Mouse (Mus musculus): Measurements from ENCODE around the gene 6430531B16Rik.

The 6430531B16Rik gene

DNA sequence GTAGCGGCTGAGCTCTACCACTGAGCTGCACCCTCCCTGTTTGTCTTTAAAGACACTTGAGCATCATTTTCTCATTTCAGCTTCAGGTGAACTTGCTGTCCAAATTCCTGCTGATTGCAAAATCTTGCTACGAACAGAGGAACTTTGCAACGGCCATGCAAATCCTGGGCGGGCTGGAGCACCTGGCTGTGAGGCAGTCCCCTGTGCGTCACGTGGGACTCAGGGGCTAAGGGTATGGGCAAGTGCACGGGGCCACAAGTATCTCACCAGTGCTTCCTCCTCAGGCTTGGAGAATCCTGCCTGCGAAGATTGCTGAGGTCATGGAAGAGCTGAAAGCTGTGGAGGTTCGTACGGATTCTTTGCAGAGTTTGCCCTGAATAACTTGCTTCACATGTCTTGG lies 41.9 kb downstream of the 6430531B16Rik start:
- no peak for DNase-seq

DNA sequence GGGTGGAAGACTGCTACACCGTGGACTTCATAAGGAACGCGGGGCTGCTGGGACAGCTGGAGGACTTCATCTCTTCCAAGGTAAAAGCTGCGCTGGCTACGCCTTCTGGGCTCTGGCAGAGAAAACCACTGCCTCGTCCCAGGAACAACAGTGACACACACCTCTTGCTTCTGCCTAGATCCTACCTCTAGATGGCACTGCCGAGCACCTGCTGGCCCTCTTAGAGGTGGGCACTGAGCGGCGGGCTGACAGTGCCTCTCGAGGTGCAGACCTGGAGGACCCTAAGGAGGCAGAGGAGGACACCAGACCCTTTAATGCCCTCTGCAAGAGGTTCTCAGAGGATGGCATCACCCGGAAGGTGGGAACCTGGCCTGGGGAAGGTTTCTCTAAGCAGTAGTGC lies 47.8 kb downstream of the 6430531B16Rik start:
- DNase-seq, result peak; percentile 49
